Mouse (Mus musculus) lung, adult 2 months (tissue): ENCODE results near the gene Wee1. TPM values are rescaled to one million over a fixed set of nuclear protein-coding genes. Genes with fewer than 3 reads are reported as not detected.

ENCODE experiments used
- DNase-seq: peaks from one replicate; pipeline ENCODE4 v3.0.0; 2022
- H3K4me1 ChIP-seq: fragments of 200-500 bp; 2 replicates; pipeline ENCODE4 v1.6.1; 2011; ENCODE audit warnings: low read length; ENCODE audit not compliant: control insufficient read depth, insufficient read depth
- H3K4me3 ChIP-seq: fragments of 200-500 bp; replicated peaks from 2 replicates; pipeline ENCODE3; 2011; ENCODE audit warnings: low read depth, mild to moderate bottlenecking, control low read depth, low read length; ENCODE audit errors: extremely low read depth
- CTCF ChIP-seq: fragments of 200-500 bp; IDR thresholded peaks from 2 replicates; pipeline ENCODE4 v1.5.1; 2011; ENCODE audit warnings: mild to moderate bottlenecking, low read length, control low read depth; ENCODE audit not compliant: insufficient read depth
- POLR2A ChIP-seq: fragments of 200-500 bp; IDR thresholded peaks from 2 replicates; pipeline ENCODE4 v1.6.1; 2011; ENCODE audit warnings: low read depth, mild to moderate bottlenecking, control low read depth, low read length, borderline replicate concordance; ENCODE audit errors: extremely low read depth
- WGBS: fragments of 180-500 bp; shearing (Covaris S2); methylation state at CpG from one replicate; pipeline ENCODE4 v1.1.7; 2018; 5-methylcytosine and 5-hydroxymethylcytosine counted together
- polyA plus RNA-seq: library from polyadenylated mRNA; depleted of rRNA; stranded (reverse); fragments of >200 nt; gene quantifications from 2 replicates; pipeline ENCODE4 v1.2.3, GENCODE M21; 2012; rRNA removed

The Wee1 gene
- polyA plus RNA-seq, 1 experiment: 2.9 TPM

DNA sequence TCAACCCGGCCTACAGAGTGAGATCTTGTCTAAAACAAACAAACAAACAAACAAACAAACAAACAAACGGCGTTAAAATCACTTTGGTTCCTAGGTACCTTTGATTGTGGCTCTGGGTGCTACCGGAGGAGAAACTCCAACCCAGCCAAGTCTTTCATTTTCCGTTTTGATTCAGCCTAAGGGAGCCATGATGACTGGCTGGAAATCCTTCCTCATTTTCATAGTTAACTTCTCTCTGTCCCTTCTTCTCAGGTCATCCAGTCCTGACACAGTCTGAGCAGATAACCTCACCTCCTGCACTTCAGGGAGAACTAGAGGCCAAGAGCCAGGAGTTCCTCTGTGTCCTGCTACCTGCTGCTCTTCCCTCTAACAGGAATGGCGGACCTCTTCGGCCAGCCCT is 57.4 kb downstream of the Wee1 start:
- DNase-seq: no peak
- Histone ChIP-seq H3K4me3 (no peak overlapping the region), H3K4me1 (no peaks in the 10 kb centered on the region)
- WGBS: 88% methylated on average over 7 of the region's 7 CpGs
- TF ChIP-seq POLR2A: no peak
- no peak for TF ChIP-seq CTCF

- no peaks in the 10 kb centered on the region for H3K4me1 ChIP-seq
- TF ChIP-seq CTCF (no peak), POLR2A (no peak)
- H3K4me3 ChIP-seq: no peak overlapping the region
- DNase-seq: no peak
These were observed 58.8 kb downstream of the Wee1 start for GRCm38 (mm10) chr7:110180613-110181012.

- WGBS: 73% methylated on average over 8 of the region's 8 CpGs
- no peak for DNase-seq
- no peak overlapping the region for H3K4me3 ChIP-seq
- no peaks in the 10 kb centered on the region for H3K4me1 ChIP-seq
- TF ChIP-seq CTCF: no peak
- TF ChIP-seq POLR2A: no peak
These were observed 59.6 kb downstream of the Wee1 start for GRCm38 (mm10) chr7:110181446-110181845.

GRCm38 (mm10) chr7:110184608-110185007 is 62.8 kb downstream of the Wee1 start:
- no peak for TF ChIP-seq CTCF
- no peak for TF ChIP-seq POLR2A
- 82% methylated on average over 3 of the region's 3 CpGs for WGBS

DNA sequence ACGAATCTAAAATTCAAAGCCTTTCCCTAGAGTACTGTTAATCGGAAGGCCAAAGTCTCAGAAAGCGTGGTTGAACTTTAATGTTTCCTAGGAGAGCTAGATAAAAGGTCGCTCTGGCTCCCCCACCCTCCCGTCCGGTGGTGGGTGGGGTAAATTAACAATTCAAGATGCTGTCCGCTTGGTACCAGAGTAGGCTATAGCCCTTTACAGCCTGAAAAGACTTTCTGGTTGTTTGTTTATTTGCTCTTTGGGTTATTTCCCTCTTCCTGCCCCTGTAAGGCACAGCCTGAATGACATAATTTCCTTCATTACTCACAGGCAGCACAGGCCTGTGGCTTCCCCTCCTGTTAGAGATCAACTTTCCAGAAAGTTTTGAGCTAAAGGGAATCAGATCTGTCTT is 68.1 kb downstream of the Wee1 start:
- TF ChIP-seq CTCF (no peak), POLR2A (no peak)
- WGBS: 42% methylated on average over 7 of the region's 7 CpGs
- H3K4me3 ChIP-seq: no peak overlapping the region
- H3K4me1 ChIP-seq: peaks cover 3% of the 10 kb centered on the region
- DNase-seq: no peak

More at GRCm38 (mm10) chr7:110184608-110185007, 62.8 kb downstream of the Wee1 start:
- Histone ChIP-seq H3K4me1 (no peaks in the 10 kb centered on the region), H3K4me3 (no peak overlapping the region)
- DNase-seq: no peak

Other genes starting within 250 kb of the Wee1 start
- 122 and 134 TPM in 2 replicates for gene Dennd5a, start 161.6 kb upstream of the Wee1 start, polyA plus RNA-seq
- gene Tmem41b, start 135.1 kb upstream of the Wee1 start, polyA plus RNA-seq: 23.8 and 26.8 TPM in 2 replicates
- gene Ipo7, start 103.8 kb upstream of the Wee1 start, polyA plus RNA-seq: 20.9 and 23.6 TPM in 2 replicates
- 12.5 and 15.0 TPM in 2 replicates for gene Zfp143, start 60.8 kb upstream of the Wee1 start, polyA plus RNA-seq
- gene Swap70, start 99.7 kb downstream of the Wee1 start, polyA plus RNA-seq: 38.2 and 39.7 TPM in 2 replicates